In the genomic region with DNA sequence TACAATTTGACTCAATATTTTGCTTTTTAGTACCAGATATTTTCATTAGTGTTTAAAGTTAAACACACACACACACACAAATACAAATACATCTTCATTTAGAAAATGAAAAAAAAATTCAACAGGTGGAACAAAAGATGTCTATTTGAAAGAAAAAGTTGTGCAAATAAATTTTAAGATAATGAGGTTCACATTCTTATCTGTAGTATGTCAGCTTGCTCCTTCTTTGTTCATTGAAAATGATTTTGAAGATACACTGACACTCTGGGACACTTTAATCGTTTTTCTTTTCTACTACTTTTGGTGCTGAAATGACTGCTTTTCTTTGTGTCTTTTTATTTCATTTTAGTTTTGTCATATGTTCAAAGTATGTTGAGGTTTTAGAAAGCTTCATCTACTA, we compare ENCODE assay signal across 27 mouse cellular contexts.
"Had no signal": no experiment of that assay in that cellular context is flagged by ENCODE, and none has a peak within 500 bp of the region (broad histone marks: within the 10 kb centered on the region; RNA-seq: fewer than 3 reads in every experiment).

No protein-coding gene starts in this region.

- H3K4me3 ChIP-seq: limb, embryonic 10.5 days; limb, embryonic 12.5 days; limb, embryonic 13.5 days; limb, embryonic 15.5 days; liver, embryonic 12.5 days; liver, embryonic 13.5 days; liver, embryonic 15.5 days; lung, embryonic 15.5 days; megakaryocyte, embryonic 14.5 days; midbrain, embryonic 10.5 days; midbrain, embryonic 12.5 days; midbrain, embryonic 13.5 days; midbrain, embryonic 15.5 days; myocyte had no signal

- H3K36me3 ChIP-seq: limb, embryonic 10.5 days; limb, embryonic 12.5 days; limb, embryonic 13.5 days; limb, embryonic 15.5 days; liver, embryonic 12.5 days; liver, embryonic 13.5 days; liver, embryonic 15.5 days; lung, embryonic 15.5 days; midbrain, embryonic 10.5 days; midbrain, embryonic 12.5 days; midbrain, embryonic 13.5 days; midbrain, embryonic 15.5 days had no signal

- H3K4me1 ChIP-seq: limb, embryonic 10.5 days; limb, embryonic 12.5 days; limb, embryonic 13.5 days; limb, embryonic 15.5 days; liver, embryonic 12.5 days; liver, embryonic 13.5 days; liver, embryonic 15.5 days; lung, embryonic 15.5 days; megakaryocyte, embryonic 14.5 days; midbrain, embryonic 10.5 days; midbrain, embryonic 12.5 days; midbrain, embryonic 13.5 days; midbrain, embryonic 15.5 days had no signal

- H3K27ac ChIP-seq: limb, embryonic 10.5 days; limb, embryonic 12.5 days; limb, embryonic 13.5 days; limb, embryonic 15.5 days; liver, embryonic 12.5 days; liver, embryonic 13.5 days; liver, embryonic 14.5 days; liver, embryonic 15.5 days; lung, embryonic 15.5 days; macrophage; midbrain, embryonic 10.5 days; midbrain, embryonic 12.5 days; midbrain, embryonic 13.5 days; midbrain, embryonic 15.5 days had no signal

- H3K9me3 ChIP-seq: limb, embryonic 10.5 days; limb, embryonic 12.5 days; limb, embryonic 13.5 days; limb, embryonic 15.5 days; liver, embryonic 12.5 days; liver, embryonic 13.5 days; liver, embryonic 15.5 days; lung, embryonic 15.5 days; megakaryocyte, embryonic 14.5 days; midbrain, embryonic 10.5 days; midbrain, embryonic 12.5 days; midbrain, embryonic 13.5 days; midbrain, embryonic 15.5 days had no signal

- H3K9ac ChIP-seq: limb, embryonic 12.5 days; limb, embryonic 13.5 days; limb, embryonic 15.5 days; liver, embryonic 12.5 days; liver, embryonic 13.5 days; liver, embryonic 14.5 days; liver, embryonic 15.5 days; liver, postnatal 0 days; lung, embryonic 14.5 days; lung, embryonic 15.5 days; midbrain, embryonic 12.5 days; midbrain, embryonic 13.5 days; midbrain, embryonic 15.5 days had no signal

- DNase-seq: left cerebral cortex, postnatal 4 days; liver; liver, embryonic 13.5 days; liver, postnatal 0 days; lung, adult 18-20 months; lung, adult 2 months; lung, embryonic 14.5 days; lung, postnatal 10 days; lung, postnatal 14 days; lung, postnatal 36 days; lung, postnatal 4 days; midbrain, embryonic 14.5 days had no signal

- H3K27me3 ChIP-seq: limb, embryonic 12.5 days; limb, embryonic 13.5 days; limb, embryonic 15.5 days; liver, embryonic 12.5 days; liver, embryonic 13.5 days; liver, embryonic 15.5 days; lung, embryonic 15.5 days; megakaryocyte, embryonic 14.5 days; midbrain, embryonic 12.5 days; midbrain, embryonic 13.5 days; midbrain, embryonic 15.5 days had no signal
